ENCODE assay signal across 1 mouse cellular context in genomic region chr9:65579781-65580371, GRCm38 (mm10).
TF ChIP-seq lines count a peak whose summit lies in the region.

Plekho2 (minus strand) TSS chr9:65580040.

TF ChIP-seq in CH12.LX, 34 proteins besides CTCF, POLR2A, EP300 and RAD21 (continued from another document):
- TF ChIP-seq SIN3A (IDR thresholded peaks at IDR 0.05; ENCODE audit: low read length) = no peak; the same call in 1 of the 2 replicates
- TF ChIP-seq NELFE (IDR thresholded peaks at IDR 0.05; ENCODE audit: low read depth, low read length) = peak; percentile 97
- peak; percentile 96 for TF ChIP-seq MAZ (IDR thresholded peaks at IDR 0.05; ENCODE audit: low read depth, low read length)
- no peak for TF ChIP-seq GABPA (IDR thresholded peaks at IDR 0.05; ENCODE audit: insufficient replicate concordance, low read depth, low read length)
- TF ChIP-seq TBP (conservative IDR thresholded peaks at IDR 0.05; ENCODE audit: low read depth, low read length) = peak; percentile 79
- TF ChIP-seq MEF2A (IDR thresholded peaks at IDR 0.05; ENCODE audit: borderline replicate concordance, low read depth, low read length) = peak; percentile 9; the same call in 1 of the 2 replicates
